Mouse (Mus musculus) C2C12 (cell line): ENCODE data around the gene Ppil4.

Experiments
- CEBPB ChIP-seq: IDR thresholded peaks from one replicate; pipeline ENCODE4 v1.6.1; 2011; ENCODE audit warnings: low read depth, mild to moderate bottlenecking, control low read depth, moderate library complexity
- CTCF ChIP-seq: IDR thresholded peaks from one replicate; pipeline ENCODE4 v1.5.1; 2011; ENCODE audit not compliant: control insufficient read depth, insufficient read depth, insufficient read length
- MAX ChIP-seq: IDR thresholded peaks from one replicate; pipeline ENCODE4 v1.6.1; 2011; ENCODE audit warnings: mild to moderate bottlenecking, control low read depth
- MYOD1 ChIP-seq: IDR thresholded peaks from one replicate; pipeline ENCODE4 v1.6.1; 2011; ENCODE audit warnings: low read depth; ENCODE audit not compliant: control insufficient read depth, insufficient read length
- MYOG ChIP-seq: IDR thresholded peaks from one replicate; pipeline ENCODE4 v1.6.1; 2011; ENCODE audit not compliant: control insufficient read depth, insufficient read length; ENCODE audit errors: extremely low read depth
- USF1 ChIP-seq: IDR thresholded peaks from one replicate; pipeline ENCODE4 v1.6.1; 2011; ENCODE audit warnings: low read depth, mild to moderate bottlenecking, control low read depth, moderate library complexity

GRCm38 (mm10) chr10:7838874-7839421 lies 46.3 kb downstream of the Ppil4 start:
- TF ChIP-seq CTCF (no peak), MYOD1 (no peak), CEBPB (no peak), MYOG (no peak), USF1 (no peak), MAX (no peak)
